ENCODE assay signal across 8 mouse cellular contexts in genomic region chr2:158047903-158048302, GRCm38 (mm10). TPM values are rescaled to one million over a fixed set of nuclear protein-coding genes. Genes with fewer than 3 reads are reported as not detected.
DNase-seq lines count a peak whose midpoint lies in the region.

No protein-coding gene starts in this region.

- peak; percentile 74 for DNase-seq in gastrocnemius, adult 18-20 months (ENCODE audit: low spot score)
- DNase-seq in gastrocnemius, postnatal 25 days: no peak
- peak; percentile 66 for DNase-seq in A20 (ENCODE audit: low read depth, low spot score)
- DNase-seq in adrenal gland, postnatal 10 days: peak; percentile 68
- DNase-seq in embryo, embryonic 11 days: peak; percentile 79
- DNase-seq in kidney, postnatal 10 days: peak; percentile 74
- DNase-seq in lung, postnatal 14 days: peak; percentile 75
- peak; percentile 62 for DNase-seq in testis, postnatal 10 days (ENCODE audit: low spot score)

RNA-seq across cellular contexts. Expression of gene Rprd1b, which starts 19.6 kb away (rescaled TPM):
- total RNA-seq in gastrocnemius, adult 18-20 months (2021): 10 to 100 TPM; 23.2 to 29.3 TPM
- 10 to 100 TPM; 23.7 to 31.7 TPM for total RNA-seq in gastrocnemius, postnatal 25 days (2021)
- 10 to 100 TPM; 25.0 to 39.9 TPM for total RNA-seq in adrenal gland, postnatal 10 days (2021)

RNA-seq across cellular contexts. Expression of gene Tti1, which starts 19.7 kb away (rescaled TPM):
- 10 to 100 TPM; 19.3 to 25.4 TPM for total RNA-seq in gastrocnemius, adult 18-20 months (2021)
- 10 to 100 TPM; 15.1 to 17.9 TPM for total RNA-seq in gastrocnemius, postnatal 25 days (2021)
- total RNA-seq in adrenal gland, postnatal 10 days (2021): 10 to 100 TPM; 18.6 to 19.8 TPM
